Comparison of ENCODE assay signal across 19 mouse cellular contexts in the genomic region with DNA sequence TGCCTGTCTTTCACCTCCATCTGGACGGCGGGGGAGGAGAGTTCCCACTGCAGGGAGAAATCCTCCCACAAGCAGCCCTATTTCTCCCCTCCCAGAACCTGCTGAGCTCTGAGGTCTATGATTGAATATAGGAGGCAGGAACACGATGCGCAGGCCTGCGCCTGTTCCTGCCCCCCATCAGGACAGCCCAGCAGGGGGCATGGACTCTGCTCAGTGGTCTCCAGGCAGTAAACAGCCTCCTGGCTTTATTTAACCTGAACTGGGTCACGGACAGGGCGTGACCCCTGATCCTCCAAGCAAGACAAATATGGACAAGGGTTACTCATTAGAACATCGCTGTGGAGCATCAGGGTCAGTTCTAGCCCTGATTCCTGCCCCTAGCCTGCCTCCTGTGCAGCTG. TPM values are rescaled to one million over a fixed set of nuclear protein-coding genes. Genes with fewer than 3 reads are reported as not detected.
DNase-seq lines count a peak whose midpoint lies in the region; ATAC-seq and TF ChIP-seq lines count a peak whose summit lies in the region.
"Had no signal": no experiment of that assay in that cellular context is flagged by ENCODE, and none has a peak within 500 bp of the region (broad histone marks: within the 10 kb centered on the region; RNA-seq: fewer than 3 reads in every experiment).

No protein-coding gene starts in this region.

- no peak for DNase-seq in neural tube, embryonic 10.5 days (ENCODE audit: extremely low spot score, low spot score)
- peak; percentile 97 for DNase-seq in kidney, adult 9 months
- peak; percentile 95 for DNase-seq in liver, adult 2 months (ENCODE audit: extremely low read depth, low read depth, low spot score)
- no peak for DNase-seq in left cerebral cortex, postnatal 14 days (ENCODE audit: low spot score in 2 of 2)
- no peak for DNase-seq in left cerebral cortex, postnatal 4 days
- DNase-seq: cerebellum, adult 11 months; gastrocnemius, postnatal 10 days; layer of hippocampus, adult 9-11 months; lung, adult 2 months; right cerebral cortex, postnatal 14 days; thymus, postnatal 14 days had no signal

- no peak overlapping the region for H3K4me2 ChIP-seq in neural tube, embryonic 13.5 days
- H3K4me2 ChIP-seq: heart, embryonic 13.5 days; hindbrain, embryonic 15.5 days; midbrain, embryonic 11.5 days; neural tube, embryonic 15.5 days had no signal

- TF ChIP-seq POLR2A in liver, adult 2 months (IDR thresholded peaks at IDR 0.05; ENCODE audit: extremely low read depth, insufficient read depth, low read length): 0 out of 2 replicates have a peak, but pooled peaks have one; percentile 28

- intact Hi-C loops in left cerebral cortex, postnatal 14 days (cut with DNase I): no loop called here
- intact Hi-C loops in left cerebral cortex, postnatal 4 days (cut with DNase I): no loop called here

- H3K79me2 ChIP-seq in liver, adult 2 months (ENCODE audit: control insufficient read depth, insufficient read depth, low read length): no peaks in the 10 kb centered on the region; the same call in 1 of the 2 replicates

- 24% methylated on average over 8 of the region's 8 CpGs for WGBS in neural tube, embryonic 13.5 days
- 16% methylated on average over 8 of the region's 8 CpGs for WGBS in liver, adult 2 months

- peaks cover 81% of the 10 kb centered on the region for H3K36me3 ChIP-seq in neural tube, embryonic 13.5 days
- H3K36me3 ChIP-seq in liver, adult 2 months (ENCODE audit: control insufficient read depth, insufficient read depth, low read length): peaks cover 16% of the 10 kb centered on the region; the same call in 1 of the 2 replicates

- H3K4me1 ChIP-seq in neural tube, embryonic 13.5 days (replicated peaks): no peaks in the 10 kb centered on the region
- peaks cover 38% of the 10 kb centered on the region for H3K4me1 ChIP-seq in liver, adult 2 months (ENCODE audit: control insufficient read depth, insufficient read depth, low read length)
- H3K4me1 ChIP-seq: heart, embryonic 13.5 days; hindbrain, embryonic 15.5 days; neural tube, embryonic 15.5 days had no signal

- H3K27ac ChIP-seq in neural tube, embryonic 13.5 days (replicated peaks): no peak overlapping the region
- peak overlapping the region; percentile 94 for H3K27ac ChIP-seq in liver, adult 2 months (replicated peaks; ENCODE audit: insufficient read depth, low read depth, low read length)
- H3K27ac ChIP-seq: heart, embryonic 13.5 days; hindbrain, embryonic 15.5 days; neural tube, embryonic 15.5 days had no signal

- H3K9me3 ChIP-seq in neural tube, embryonic 13.5 days: no peaks in the 10 kb centered on the region
- H3K9me3 ChIP-seq: heart, embryonic 13.5 days; hindbrain, embryonic 15.5 days; neural tube, embryonic 15.5 days had no signal

- peak; percentile 27 for TF ChIP-seq CTCF in liver, adult 2 months (IDR thresholded peaks at IDR 0.05; ENCODE audit: low read depth, low read length)

- no peak overlapping the region for H3K4me3 ChIP-seq in neural tube, embryonic 13.5 days
- H3K4me3 ChIP-seq in liver, adult 2 months (ENCODE audit: insufficient read depth, low read depth, low read length): no peak overlapping the region
- H3K4me3 ChIP-seq: heart, embryonic 13.5 days; hindbrain, embryonic 15.5 days; neural tube, embryonic 15.5 days had no signal

- H3K9ac ChIP-seq in neural tube, embryonic 13.5 days: 0 out of 2 replicates have a peak overlapping the region, but pooled peaks have one; percentile 31
- H3K9ac ChIP-seq in liver, adult 2 months (ENCODE audit: low read depth, low read length): peak overlapping the region; percentile 65
- H3K9ac ChIP-seq: heart, embryonic 13.5 days; hindbrain, embryonic 15.5 days; neural tube, embryonic 15.5 days had no signal

- no peak for ATAC-seq in neural tube, embryonic 13.5 days (ENCODE audit: low read depth)
- ATAC-seq in monocyte, adult 5-6 weeks (replicated peaks; ENCODE audit: insufficient number of reproducible peaks, low FRiP score, low TSS enrichment, poor library complexity, severe bottlenecking): no peak

- H3K27me3 ChIP-seq in neural tube, embryonic 13.5 days: no peaks in the 10 kb centered on the region
- H3K27me3 ChIP-seq in liver, adult 2 months (ENCODE audit: control insufficient read depth, insufficient read depth, low read length): no peaks in the 10 kb centered on the region
- H3K27me3 ChIP-seq: CH12.LX; heart, embryonic 13.5 days; hindbrain, embryonic 15.5 days; neural tube, embryonic 15.5 days had no signal

RNA-seq across cellular contexts. Expression of a gene that starts 4.3 kb away (rescaled TPM):
- polyA plus RNA-seq in neural tube, embryonic 13.5 days (2015; fragmentation: Nextera tagmentation; extraction: Ambion mirVana): 0.25 TPM in 1 of 2 replicates, not detected in the other
- total RNA-seq in liver, adult 2 months (2014; rRNA removed): 687 and 824 TPM in 2 replicates
- 1,567 and 1,654 TPM in 2 replicates for polyA plus RNA-seq in liver, adult 2 months (2012; rRNA removed)
- total RNA-seq in left cerebral cortex, postnatal 14 days (2021): not detected
- total RNA-seq in left cerebral cortex, postnatal 4 days (2021): under 1 TPM in 1 of 2 experiments, not detected in 1; 0.26 TPM
- 0.19 TPM in 1 of 3 replicates, not detected in the others for total RNA-seq in monocyte, adult 5-6 weeks (2017)
- polyA plus RNA-seq: forebrain, embryonic 11.5 days; midbrain, embryonic 11.5 days had no signal

RNA-seq across cellular contexts. Expression of a gene that starts 10.8 kb away (rescaled TPM):
- 5.9 and 6.0 TPM in 2 replicates for polyA plus RNA-seq in neural tube, embryonic 13.5 days (2015; fragmentation: Nextera tagmentation; extraction: Ambion mirVana)
- total RNA-seq in liver, adult 2 months (2014; rRNA removed): 14.4 and 30.4 TPM in 2 replicates
- polyA plus RNA-seq in liver, adult 2 months (2012; rRNA removed): 20.3 and 21.5 TPM in 2 replicates
- total RNA-seq in left cerebral cortex, postnatal 14 days (2021): 10 to 100 TPM; 20.0 to 20.7 TPM
- total RNA-seq in left cerebral cortex, postnatal 4 days (2021): 10 to 100 TPM; 17.6 to 19.1 TPM
- total RNA-seq in monocyte, adult 5-6 weeks (2017): 15.9 to 17.9 TPM (median 16.5 TPM) in 3 replicates

RNA-seq across cellular contexts. Expression of a gene that starts 17.8 kb away (rescaled TPM):
- 3.9 and 4.3 TPM in 2 replicates for polyA plus RNA-seq in neural tube, embryonic 13.5 days (2015; fragmentation: Nextera tagmentation; extraction: Ambion mirVana)
- total RNA-seq in liver, adult 2 months (2014; rRNA removed): 121 and 238 TPM in 2 replicates
- polyA plus RNA-seq in liver, adult 2 months (2012; rRNA removed): 237 and 265 TPM in 2 replicates
- under 1 TPM; 0.33 to 0.95 TPM for total RNA-seq in left cerebral cortex, postnatal 14 days (2021)
- under 1 TPM; 0.80 to 0.95 TPM for total RNA-seq in left cerebral cortex, postnatal 4 days (2021)
- 1.0 to 8.1 TPM (median 1.3 TPM) in 3 replicates for total RNA-seq in monocyte, adult 5-6 weeks (2017)

RNA-seq across cellular contexts. Expression of a gene that starts 21.2 kb away (rescaled TPM):
- polyA plus RNA-seq in neural tube, embryonic 13.5 days (2015; fragmentation: Nextera tagmentation; extraction: Ambion mirVana): 60.8 and 74.9 TPM in 2 replicates
- 810 and 1,243 TPM in 2 replicates for total RNA-seq in liver, adult 2 months (2014; rRNA removed)
- polyA plus RNA-seq in liver, adult 2 months (2012; rRNA removed): 891 and 972 TPM in 2 replicates
- total RNA-seq in left cerebral cortex, postnatal 14 days (2021): 10 to 100 TPM; 16.4 to 17.5 TPM
- total RNA-seq in left cerebral cortex, postnatal 4 days (2021): 10 to 100 TPM; 15.1 to 19.9 TPM
- total RNA-seq in monocyte, adult 5-6 weeks (2017): not detected in 3 replicates

RNA-seq across cellular contexts. Expression of a gene that starts 42.9 kb away (rescaled TPM):
- polyA plus RNA-seq in neural tube, embryonic 13.5 days (2015; fragmentation: Nextera tagmentation; extraction: Ambion mirVana): 47.3 and 51.3 TPM in 2 replicates
- 72.8 and 102 TPM in 2 replicates for total RNA-seq in liver, adult 2 months (2014; rRNA removed)
- 59.4 and 63.3 TPM in 2 replicates for polyA plus RNA-seq in liver, adult 2 months (2012; rRNA removed)
- 100 to 1,000 TPM; 115 to 116 TPM for total RNA-seq in left cerebral cortex, postnatal 14 days (2021)
- total RNA-seq in left cerebral cortex, postnatal 4 days (2021): 100 to 1,000 TPM; 136 to 137 TPM
- 65.5 to 114 TPM (median 72.0 TPM) in 3 replicates for total RNA-seq in monocyte, adult 5-6 weeks (2017)

Comparison
In these comparisons a context has a peak if more than half of its experiments do, and no peak if none do; other contexts are left out.
1. DNase-seq: peak in kidney, adult 9 months (single experiment) and liver, adult 2 months (single experiment); none in neural tube, embryonic 10.5 days (single experiment), left cerebral cortex, postnatal 14 days (0 of 2) and left cerebral cortex, postnatal 4 days (single experiment).
2. RNA of a gene that starts 4.3 kb away (total RNA-seq): 687 to 824 TPM in liver, adult 2 months; 0.26 TPM in left cerebral cortex, postnatal 4 days, 0.19 TPM in monocyte, adult 5-6 weeks and not detected in left cerebral cortex, postnatal 14 days; every median in the first group is over 100 times any median in the second.
3. RNA of a gene that starts 17.8 kb away (total RNA-seq): 121 to 238 TPM in liver, adult 2 months; 1.0 to 8.1 TPM in monocyte, adult 5-6 weeks, 0.33 to 0.95 TPM in left cerebral cortex, postnatal 14 days and 0.80 to 0.95 TPM in left cerebral cortex, postnatal 4 days; every median in the first group is over 10 times any median in the second.